Mouse (Mus musculus) liver, postnatal 0 days (tissue): ENCODE results near the gene Gm28778. TPM values are rescaled to one million over a fixed set of nuclear protein-coding genes. Genes with fewer than 3 reads are reported as not detected.
A peak's percentile ranks its signal among the peaks of the same experiment; 100 is the strongest.
"Not testable (repeated sequence)": the region's sequence is repeated elsewhere in the genome, so short reads cannot be mapped to it uniquely, and the experiment has no call there.

Source experiments
- ATAC-seq: fragments of 200-750 bp; cut with Nextera tagmentation; 2 replicates; pipeline ENCODE4 v1.8.0; 2017; ENCODE audit warnings: mild to moderate bottlenecking, moderate library complexity
- DNase-seq: peaks from one replicate; pipeline ENCODE4 v3.0.0-alpha.2; 2016
- H3K27ac ChIP-seq: fragments of 300-500 bp; sonication (generic); 2 replicates; pipeline ENCODE4 v1.5.1; 2014; ENCODE audit warnings: antibody characterized with exemption, moderate library complexity, mild to moderate bottlenecking, low read depth
- H3K27me3 ChIP-seq: fragments of 300-500 bp; sonication (generic); 2 replicates; pipeline ENCODE4 v1.6.1; 2014; ENCODE audit warnings: low read length, control low read depth, mixed read lengths; ENCODE audit not compliant: insufficient read depth
- H3K36me3 ChIP-seq: fragments of 300-500 bp; sonication (generic); replicated peaks from 2 replicates; pipeline ENCODE4 v1.6.1; 2014; ENCODE audit warnings: mild to moderate bottlenecking, control low read depth, low read length, moderate library complexity, mixed read lengths; ENCODE audit not compliant: insufficient read depth
- H3K4me1 ChIP-seq: fragments of 300-500 bp; sonication (generic); 2 replicates; pipeline ENCODE4 v1.6.1; 2014; ENCODE audit warnings: antibody characterized with exemption, mild to moderate bottlenecking, control low read depth; ENCODE audit not compliant: insufficient read depth
- H3K4me2 ChIP-seq: fragments of 300-500 bp; sonication (generic); 2 replicates; pipeline ENCODE4 v1.6.1; 2014; ENCODE audit warnings: low read depth, mild to moderate bottlenecking, low read length, moderate library complexity, mixed read lengths
- H3K4me3 ChIP-seq: fragments of 300-500 bp; sonication (generic); 2 replicates; pipeline ENCODE4 v1.5.1; 2014; ENCODE audit warnings: low read depth, low read length
- H3K9ac ChIP-seq: fragments of 300-500 bp; sonication (generic); replicated peaks from 2 replicates; pipeline ENCODE4 v1.6.1; 2014; ENCODE audit warnings: mild to moderate bottlenecking, moderate library complexity
- H3K9me3 ChIP-seq: fragments of 300-500 bp; sonication (generic); 2 replicates; pipeline ENCODE4 v1.6.1; 2016; ENCODE audit warnings: mild to moderate bottlenecking, control low read depth, low read length, mixed read lengths
- CTCF ChIP-seq: sonication (generic); IDR thresholded peaks from 2 replicates; pipeline ENCODE4 v1.5.1; 2016; ENCODE audit warnings: antibody characterized with exemption, low read depth
- EP300 ChIP-seq: IDR thresholded peaks from 2 replicates; pipeline ENCODE4 v1.6.1; 2016; ENCODE audit warnings: antibody characterized with exemption, low read depth, mild to moderate bottlenecking
- WGBS: fragments of 180-500 bp; shearing (Covaris S2); extraction: QIAGEN DNeasy Blood & Tissue Kit; methylation state at CpG from one replicate; pipeline ENCODE4 v1.1.7; 2014; ENCODE audit not compliant: insufficient replicate concordance; 5-methylcytosine and 5-hydroxymethylcytosine counted together
- polyA plus RNA-seq: library from polyadenylated mRNA; unstranded; fragments of >200 nt; fragmentation: Nextera tagmentation; extraction: Ambion mirVana; gene quantifications from 2 replicates; pipeline ENCODE4 v1.2.1, GENCODE M21; 2015

Gm28778 gene
- not detected in 2 replicates for polyA plus RNA-seq

GRCm38 (mm10) chr1:53296581-53297383, at the start of gene Gm28778, which contains the start of the genes Pms1 and Ormdl1:
Gene Gm28778, plus strand, starts transcription at chr1:53297111.
Gene Pms1, minus strand, starts transcription at chr1:53297018.
Gene Ormdl1, plus strand, starts transcription at chr1:53297095.
- Histone ChIP-seq H3K36me3 (peaks cover 8% of the 10 kb centered on the region; the same call in 1 of the 2 replicates), H3K4me2 (peak within 1 kb of the TSS; percentile 83), H3K4me1 (peaks cover 5% of the 10 kb centered on the region), H3K4me3 (peak within 1 kb of the TSS; percentile 71), H3K27me3 (no peaks in the 10 kb centered on the region), H3K9me3 (no peaks in the 10 kb centered on the region), H3K27ac (peak within 1 kb of the TSS; percentile 82), H3K9ac (peak within 1 kb of the TSS; percentile 81)
- WGBS = under 1% methylated on average over 66 of the region's 66 CpGs
- ATAC-seq (peak; percentile 100), DNase-seq (peak; percentile 95)
- no peak for TF ChIP-seq EP300
- peak; percentile 28 for TF ChIP-seq CTCF

DNA sequence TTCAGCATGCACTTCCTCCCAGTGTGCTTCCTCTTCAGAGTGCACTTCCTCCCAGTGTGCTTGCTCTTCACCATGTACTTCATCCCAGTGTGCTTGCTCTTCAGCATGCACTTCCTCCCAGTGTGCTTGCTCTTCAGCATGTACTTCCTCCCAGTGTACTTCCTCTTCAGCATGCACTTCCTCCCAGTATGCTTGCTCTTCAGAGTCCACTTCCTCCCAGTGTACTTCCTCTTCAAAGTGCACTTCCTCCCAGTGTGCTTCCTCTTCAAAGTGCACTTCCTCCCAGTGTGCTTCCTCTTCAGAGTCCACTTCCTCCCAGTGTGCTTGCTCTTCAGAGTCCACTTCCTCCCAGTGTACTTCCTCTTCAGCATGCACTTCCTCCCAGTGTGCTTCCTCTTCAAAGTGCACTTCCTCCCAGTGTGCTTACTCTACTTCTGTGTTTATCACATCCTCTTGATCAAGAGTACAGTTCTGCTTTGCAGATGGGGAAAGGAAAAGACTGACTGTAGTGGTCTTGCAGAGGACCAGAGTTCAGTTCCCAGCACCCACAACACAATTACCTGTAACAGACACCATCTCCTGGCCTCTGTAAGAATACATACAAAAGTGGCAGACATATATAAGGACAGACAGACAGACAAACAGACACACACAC, 31.8 kb upstream of the Gm28778 start:
- not testable (repeated sequence) for H3K9ac ChIP-seq, H3K36me3 ChIP-seq, DNase-seq, H3K9me3 ChIP-seq, ATAC-seq, H3K4me2 ChIP-seq, H3K4me1 ChIP-seq, H3K27ac ChIP-seq, H3K27me3 ChIP-seq, H3K4me3 ChIP-seq

GRCm38 (mm10) chr1:53269901-53270300, 27.0 kb upstream of the Gm28778 start:
- TF ChIP-seq EP300 (no peak), CTCF (no peak)
- no peaks in the 10 kb centered on the region for H3K9me3 ChIP-seq
- DNase-seq (no peak), ATAC-seq (no peak)
- 68% methylated on average over 3 of the region's 3 CpGs for WGBS
- H3K27ac ChIP-seq = no peak overlapping the region
- H3K4me3 ChIP-seq = no peak overlapping the region
- no peaks in the 10 kb centered on the region for H3K4me1 ChIP-seq
- H3K36me3 ChIP-seq = no peaks in the 10 kb centered on the region
- no peak overlapping the region for H3K9ac ChIP-seq
- H3K4me2 ChIP-seq = no peak overlapping the region
- no peaks in the 10 kb centered on the region for H3K27me3 ChIP-seq

GRCm38 (mm10) chr1:53272646-53273045, 24.3 kb upstream of the Gm28778 start:
- H3K4me2 ChIP-seq = no peak overlapping the region
- H3K9me3 ChIP-seq = no peaks in the 10 kb centered on the region
- H3K36me3 ChIP-seq = no peaks in the 10 kb centered on the region
- DNase-seq (no peak), ATAC-seq (no peak)
- no peak overlapping the region for H3K9ac ChIP-seq
- no peaks in the 10 kb centered on the region for H3K27me3 ChIP-seq
- no peak overlapping the region for H3K27ac ChIP-seq
- no peaks in the 10 kb centered on the region for H3K4me1 ChIP-seq
- no peak overlapping the region for H3K4me3 ChIP-seq
- no peak for TF ChIP-seq EP300
- peak; percentile 64 for TF ChIP-seq CTCF

GRCm38 (mm10) chr1:53291197-53291596, 5.7 kb upstream of the Gm28778 start:
- Histone ChIP-seq H3K36me3 (no peaks in the 10 kb centered on the region), H3K27ac (no peak overlapping the region), H3K4me3 (no peak overlapping the region), H3K4me1 (no peaks in the 10 kb centered on the region), H3K27me3 (no peaks in the 10 kb centered on the region), H3K9me3 (0 out of 2 replicates have a peak, but pooled peaks cover 2% of the 10 kb centered on the region), H3K4me2 (no peak overlapping the region), H3K9ac (no peak overlapping the region)
- TF ChIP-seq EP300 (no peak), CTCF (no peak)
- DNase-seq (no peak), ATAC-seq (no peak)
- WGBS = 66% methylated on average over 3 of the region's 3 CpGs

- no peak overlapping the region for H3K27ac ChIP-seq
- no peaks in the 10 kb centered on the region for H3K9me3 ChIP-seq
- H3K4me3 ChIP-seq = no peak overlapping the region
- H3K36me3 ChIP-seq = peaks cover 20% of the 10 kb centered on the region
- no peaks in the 10 kb centered on the region for H3K27me3 ChIP-seq
- H3K4me1 ChIP-seq = peaks cover 5% of the 10 kb centered on the region
- ATAC-seq (no peak), DNase-seq (no peak)
- no peak overlapping the region for H3K9ac ChIP-seq
- WGBS = 70% methylated on average over 4 of the region's 4 CpGs
- no peak for TF ChIP-seq CTCF
- no peak for TF ChIP-seq EP300
- no peak overlapping the region for H3K4me2 ChIP-seq
These were observed 3.6 kb downstream of the Gm28778 start for GRCm38 (mm10) chr1:53300506-53300905.
